Mouse (Mus musculus) WW6 (cell line): Measurements from ENCODE around the gene Sumf1.

Source experiments
- DNase-seq: peaks from one replicate; pipeline ENCODE4 v3.0.0-alpha.2; 2013; ENCODE audit warnings: low read depth, low spot score

The Sumf1 gene

GRCm38 (mm10) chr6:108146637-108147036 is 38.7 kb downstream of the Sumf1 start:
- DNase-seq: no peak

- DNase-seq: no peak
Observed at GRCm38 (mm10) chr6:108145941-108146588, 39.3 kb downstream of the Sumf1 start.

GRCm38 (mm10) chr6:108145241-108145640 is 40.1 kb downstream of the Sumf1 start:
- no peak for DNase-seq

- DNase-seq: no peak
Observed at GRCm38 (mm10) chr6:108142796-108143195, 42.6 kb downstream of the Sumf1 start.

- DNase-seq: no peak
Observed at GRCm38 (mm10) chr6:108140722-108141490, 44.5 kb downstream of the Sumf1 start.

- no peak for DNase-seq
Observed at GRCm38 (mm10) chr6:108137031-108137430, 48.4 kb downstream of the Sumf1 start.

- DNase-seq: no peak
Observed at GRCm38 (mm10) chr6:108136286-108136685, 49.1 kb downstream of the Sumf1 start.

GRCm38 (mm10) chr6:108132268-108132935 is 53.0 kb downstream of the Sumf1 start:
- no peak for DNase-seq

- DNase-seq: no peak
Observed at GRCm38 (mm10) chr6:108130718-108131117, 54.7 kb downstream of the Sumf1 start.

- no peak for DNase-seq
Observed at GRCm38 (mm10) chr6:108126631-108127030, 58.8 kb downstream of the Sumf1 start.

GRCm38 (mm10) chr6:108125474-108125873 is 59.9 kb downstream of the Sumf1 start:
- DNase-seq: no peak

- DNase-seq: no peak
Observed at GRCm38 (mm10) chr6:108117881-108118280, 67.5 kb downstream of the Sumf1 start.

- no peak for DNase-seq
Observed at GRCm38 (mm10) chr6:108114971-108115370, 70.4 kb downstream of the Sumf1 start.

- DNase-seq: no peak
Observed at GRCm38 (mm10) chr6:108111693-108112092, 73.7 kb downstream of the Sumf1 start.

- no peak for DNase-seq
Observed at GRCm38 (mm10) chr6:108110336-108110735, 75.0 kb downstream of the Sumf1 start.

- DNase-seq: no peak
Observed at GRCm38 (mm10) chr6:108107376-108107775, 78.0 kb downstream of the Sumf1 start.

- no peak for DNase-seq
Observed at GRCm38 (mm10) chr6:108101936-108102830, 83.2 kb downstream of the Sumf1 start.

GRCm38 (mm10) chr6:108098846-108099217 is 86.5 kb downstream of the Sumf1 start:
- DNase-seq: no peak

GRCm38 (mm10) chr6:108098171-108098845 is 87.1 kb downstream of the Sumf1 start:
- DNase-seq: peak; percentile 55

GRCm38 (mm10) chr6:108095445-108095844 is 89.9 kb downstream of the Sumf1 start:
- no peak for DNase-seq

- no peak for DNase-seq
Observed at GRCm38 (mm10) chr6:108093449-108093848, 91.9 kb downstream of the Sumf1 start.
